Mouse (Mus musculus) heart, postnatal 0 days (tissue): ENCODE results near the gene 1700001C19Rik. TPM values are rescaled to one million over a fixed set of nuclear protein-coding genes. Genes with fewer than 3 reads are reported as not detected.
"Not testable (repeated sequence)": the region's sequence is repeated elsewhere in the genome, so short reads cannot be mapped to it uniquely, and the experiment has no call there.

ENCODE experiments used
- ATAC-seq: fragments of 200-750 bp; cut with Nextera tagmentation; 2 replicates; pipeline ENCODE4 v1.8.0; 2017; ENCODE audit warnings: low read depth, moderate number of reproducible peaks, moderate library complexity; ENCODE audit not compliant: insufficient read depth
- DNase-seq: peaks from one replicate; pipeline ENCODE4 v3.0.0-alpha.2; 2016; ENCODE audit warnings: low spot score
- H3K27ac ChIP-seq: fragments of 300-500 bp; sonication (generic); 2 replicates; pipeline ENCODE4 v1.5.1; 2014; ENCODE audit warnings: low read depth, mild to moderate bottlenecking
- H3K27me3 ChIP-seq: fragments of 300-500 bp; sonication (generic); 2 replicates; pipeline ENCODE4 v1.6.1; 2014; ENCODE audit warnings: low read length, mixed read lengths; ENCODE audit not compliant: control insufficient read depth, insufficient read depth
- H3K36me3 ChIP-seq: fragments of 300-500 bp; sonication (generic); replicated peaks from 2 replicates; pipeline ENCODE4 v1.6.1; 2014; ENCODE audit warnings: low read length, mixed read lengths; ENCODE audit not compliant: control insufficient read depth, insufficient read depth
- H3K4me1 ChIP-seq: fragments of 300-500 bp; sonication (generic); 2 replicates; pipeline ENCODE4 v1.6.1; 2014; ENCODE audit warnings: antibody characterized with exemption; ENCODE audit not compliant: control insufficient read depth, insufficient read depth
- H3K4me2 ChIP-seq: fragments of 300-500 bp; sonication (generic); 2 replicates; pipeline ENCODE4 v1.6.1; 2014; ENCODE audit warnings: low read depth, mild to moderate bottlenecking, low read length, moderate library complexity
- H3K4me3 ChIP-seq: fragments of 300-500 bp; sonication (generic); 2 replicates; pipeline ENCODE4 v1.5.1; 2014; ENCODE audit warnings: low read depth, low read length
- H3K9ac ChIP-seq: fragments of 300-500 bp; sonication (generic); replicated peaks from 2 replicates; pipeline ENCODE4 v1.6.1; 2014; ENCODE audit warnings: low read depth, low read length, mixed read lengths
- H3K9me3 ChIP-seq: fragments of 300-500 bp; sonication (generic); replicated peaks from 2 replicates; pipeline ENCODE4 v1.6.1; 2016; ENCODE audit warnings: low read length; ENCODE audit not compliant: control insufficient read depth
- CTCF ChIP-seq: IDR thresholded peaks from 2 replicates; pipeline ENCODE4 v1.5.1; 2016; ENCODE audit warnings: antibody characterized with exemption, control low read depth, low read depth
- EP300 ChIP-seq: IDR thresholded peaks from 2 replicates; pipeline ENCODE4 v1.6.1; 2016; ENCODE audit warnings: antibody characterized with exemption, low read depth
- WGBS: fragments of 180-500 bp; shearing (Covaris S2); extraction: QIAGEN DNeasy Blood & Tissue Kit; methylation state at CpG from one replicate; pipeline ENCODE4 v1.1.7; 2014; 5-methylcytosine and 5-hydroxymethylcytosine counted together
- polyA plus RNA-seq: library from polyadenylated mRNA; unstranded; fragments of >200 nt; fragmentation: Nextera tagmentation; extraction: Ambion mirVana; gene quantifications from 2 replicates; pipeline ENCODE4 v1.2.1, GENCODE M21; 2015
- total RNA-seq: library from RNA; depleted of rRNA; stranded (reverse); fragments of >200 nt; gene quantifications from 2 replicates; pipeline ENCODE4 v1.2.3, GENCODE M21; 2014; ENCODE audit warnings: low replicate concordance

The 1700001C19Rik gene
- total and polyA plus RNA-seq, 2 experiments from 2014 or later, result 1.4 to 3.4 TPM

GRCm38 (mm10) chr17:47436156-47436906 lies 845 bp downstream of the 1700001C19Rik start, which contains the start of gene AI661453:
Gene AI661453, plus strand, starts transcription at chr17:47436615.
- H3K27ac ChIP-seq, result peak within 1 kb of the TSS; percentile 21; the same call in 1 of the 2 replicates
- ATAC-seq (peak; percentile 30; the same call in 1 of the 2 replicates), DNase-seq (no peak)
- peak within 1 kb of the TSS; percentile 98 for H3K4me2 ChIP-seq
- H3K9ac ChIP-seq, result peak within 1 kb of the TSS; percentile 61
- under 1% methylated on average over 42 of the region's 45 CpGs for WGBS
- H3K4me1 ChIP-seq, result peaks cover 15% of the 10 kb centered on the region; the same call in 1 of the 2 replicates
- H3K27me3 ChIP-seq, result no peaks in the 10 kb centered on the region
- TF ChIP-seq CTCF, result no peak
- no peak for TF ChIP-seq EP300
- H3K36me3 ChIP-seq, result no peaks in the 10 kb centered on the region
- no peaks in the 10 kb centered on the region for H3K9me3 ChIP-seq
- H3K4me3 ChIP-seq, result peak within 1 kb of the TSS; percentile 60

GRCm38 (mm10) chr17:47430815-47431214 lies 6.4 kb downstream of the 1700001C19Rik start:
- no peak overlapping the region for H3K4me2 ChIP-seq
- ATAC-seq (no peak), DNase-seq (no peak)
- H3K27me3 ChIP-seq, result no peaks in the 10 kb centered on the region
- H3K4me1 ChIP-seq, result no peaks in the 10 kb centered on the region
- H3K27ac ChIP-seq, result no peak overlapping the region
- 70% methylated on average over 5 of the region's 5 CpGs for WGBS
- H3K36me3 ChIP-seq, result no peaks in the 10 kb centered on the region
- no peak overlapping the region for H3K9ac ChIP-seq
- no peak overlapping the region for H3K4me3 ChIP-seq
- TF ChIP-seq EP300, result no peak
- TF ChIP-seq CTCF, result peak; percentile 35; the same call in 1 of the 2 replicates
- H3K9me3 ChIP-seq, result no peaks in the 10 kb centered on the region

GRCm38 (mm10) chr17:47428831-47429304 lies 8.3 kb downstream of the 1700001C19Rik start:
- Histone ChIP-seq H3K4me2 (peak overlapping the region; percentile 33; the same call in 1 of the 2 replicates), H3K27me3 (no peaks in the 10 kb centered on the region), H3K4me3 (no peak overlapping the region), H3K4me1 (no peaks in the 10 kb centered on the region), H3K9ac (no peak overlapping the region), H3K27ac (no peak overlapping the region), H3K9me3 (no peaks in the 10 kb centered on the region), H3K36me3 (no peaks in the 10 kb centered on the region)
- DNase-seq (peak; percentile 59), ATAC-seq (peak; percentile 72)
- peak; percentile 74 for TF ChIP-seq CTCF
- no peak for TF ChIP-seq EP300
- WGBS, result 5% methylated on average over 8 of the region's 8 CpGs

GRCm38 (mm10) chr17:47427316-47427715 lies 9.9 kb downstream of the 1700001C19Rik start:
- DNase-seq (no peak), ATAC-seq (no peak)
- Histone ChIP-seq H3K27ac (no peak overlapping the region), H3K9ac (no peak overlapping the region), H3K4me2 (no peak overlapping the region), H3K9me3 (no peaks in the 10 kb centered on the region), H3K27me3 (no peaks in the 10 kb centered on the region), H3K36me3 (no peaks in the 10 kb centered on the region), H3K4me1 (no peaks in the 10 kb centered on the region), H3K4me3 (no peak overlapping the region)
- WGBS, result 65% methylated on average over 6 of the region's 6 CpGs
- no peak for TF ChIP-seq EP300
- no peak for TF ChIP-seq CTCF

- no peak overlapping the region for H3K27ac ChIP-seq
- ATAC-seq (no peak), DNase-seq (no peak)
- H3K4me3 ChIP-seq, result no peak overlapping the region
- H3K36me3 ChIP-seq, result no peaks in the 10 kb centered on the region
- TF ChIP-seq CTCF, result no peak
- TF ChIP-seq EP300, result no peak
- H3K9me3 ChIP-seq, result no peaks in the 10 kb centered on the region
- H3K4me1 ChIP-seq, result no peaks in the 10 kb centered on the region
- 48% methylated on average over 6 of the region's 6 CpGs for WGBS
- H3K9ac ChIP-seq, result no peak overlapping the region
- no peaks in the 10 kb centered on the region for H3K27me3 ChIP-seq
- no peak overlapping the region for H3K4me2 ChIP-seq
Observed at GRCm38 (mm10) chr17:47424186-47424585, 13.0 kb downstream of the 1700001C19Rik start.

- not testable (repeated sequence) for ATAC-seq, H3K27ac ChIP-seq, H3K4me1 ChIP-seq, H3K4me3 ChIP-seq, DNase-seq, H3K36me3 ChIP-seq, H3K4me2 ChIP-seq, H3K9me3 ChIP-seq, H3K9ac ChIP-seq, H3K27me3 ChIP-seq
- WGBS, result 95% methylated on average over 1 of the region's 1 CpGs
Observed at GRCm38 (mm10) chr17:47422616-47423015, 14.6 kb downstream of the 1700001C19Rik start.
